Mouse (Mus musculus): ENCODE results near the gene Esrra.

Gene Esrra

GRCm38 (mm10) chr19:6919876-6920740 is 1.5 kb downstream of the Esrra start:
- peak; percentile 39 for DNase-seq

- DNase-seq = no peak
Observed at GRCm38 (mm10) chr19:6919431-6919830, 2.2 kb downstream of the Esrra start.

GRCm38 (mm10) chr19:6918321-6918720 is 3.3 kb downstream of the Esrra start:
- DNase-seq = no peak

- no peak for DNase-seq
Observed at GRCm38 (mm10) chr19:6916496-6916895, 5.1 kb downstream of the Esrra start.

- peak; percentile 1 for DNase-seq
Observed at GRCm38 (mm10) chr19:6915276-6915675, 6.3 kb downstream of the Esrra start.

DNA sequence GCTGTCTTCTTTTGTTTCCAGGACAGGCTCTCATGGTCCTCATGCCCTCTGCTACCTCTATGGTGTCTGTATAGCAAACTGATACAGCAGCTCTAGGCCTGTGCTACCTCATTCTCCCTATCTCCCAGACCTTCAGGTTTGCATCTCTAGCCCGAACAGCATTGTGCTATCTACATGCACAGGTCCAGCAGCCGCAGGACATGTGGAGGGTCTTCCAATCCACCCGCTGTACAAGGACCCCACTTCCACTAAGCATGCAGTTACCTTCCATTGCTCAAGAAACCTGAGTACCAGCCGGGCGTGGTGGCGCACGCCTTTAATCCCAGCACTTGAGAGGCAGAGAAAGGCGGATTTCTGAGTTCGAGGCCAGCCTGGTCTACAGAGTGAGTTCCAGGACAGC is 7.1 kb downstream of the Esrra start:
- DNase-seq = peak; percentile 1

DNA sequence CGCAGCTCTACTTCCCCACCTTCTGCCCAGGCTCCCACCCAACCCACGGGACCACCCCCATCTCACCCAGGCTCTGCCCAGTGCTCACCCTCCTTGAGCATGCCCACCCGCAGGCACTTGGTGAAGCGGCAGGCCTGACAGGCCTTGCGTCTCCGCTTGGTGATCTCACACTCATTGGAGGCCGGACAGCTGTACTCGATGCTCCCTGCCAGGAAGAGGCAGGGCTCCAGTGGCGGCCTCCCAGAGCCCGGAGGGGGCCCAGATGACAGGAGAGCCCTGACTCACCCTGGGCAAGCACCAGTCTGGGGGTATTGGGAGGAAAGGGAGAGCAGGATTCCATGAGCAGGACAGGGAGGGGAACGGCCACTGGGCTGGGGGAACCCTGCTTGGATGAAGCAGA is 7.6 kb downstream of the Esrra start:
- peak; percentile 7 for DNase-seq

- DNase-seq = no peak
Observed at GRCm38 (mm10) chr19:6913036-6913435, 8.6 kb downstream of the Esrra start.

DNA sequence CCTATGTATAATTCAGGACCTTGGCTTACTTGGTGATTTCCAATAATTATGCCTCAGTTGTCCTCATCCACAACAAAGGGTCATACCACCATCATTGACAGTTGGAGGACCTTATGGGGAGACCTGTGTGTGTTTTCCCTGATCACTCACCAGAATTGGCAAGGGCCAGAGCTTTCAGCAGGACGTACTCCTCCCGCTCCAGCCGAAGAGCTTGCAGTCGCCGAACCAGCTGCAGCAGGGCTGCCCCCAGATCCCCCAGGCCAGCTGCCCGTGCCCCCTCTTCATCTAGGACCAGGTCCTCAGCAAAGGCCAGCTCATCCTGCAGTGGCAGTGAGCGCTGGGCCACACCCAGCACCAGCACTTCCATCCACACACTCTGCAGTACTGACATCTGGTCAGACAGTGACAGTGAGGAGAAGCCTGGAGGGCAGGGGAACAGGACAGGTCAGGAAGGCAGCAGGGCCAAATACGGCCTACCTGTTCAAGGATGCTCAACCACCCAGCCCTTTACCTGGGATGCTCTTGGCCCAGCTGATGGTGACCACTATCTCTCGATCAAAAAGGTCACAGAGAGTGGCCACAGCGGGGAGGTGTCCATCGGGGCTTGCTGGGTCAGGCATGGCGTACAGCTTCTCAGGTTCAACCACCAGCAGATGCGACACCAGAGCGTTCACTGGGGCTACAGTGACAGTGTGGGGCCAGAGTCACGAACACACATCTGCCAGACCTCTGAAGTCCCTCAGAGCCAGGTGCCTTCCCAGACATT is 9.2 kb downstream of the Esrra start:
- peak; percentile 5 for DNase-seq

GRCm38 (mm10) chr19:6911101-6912074 is 10.2 kb downstream of the Esrra start:
- DNase-seq = peak; percentile 27

GRCm38 (mm10) chr19:6910306-6910705 is 11.3 kb downstream of the Esrra start:
- peak; percentile 72 for DNase-seq

DNA sequence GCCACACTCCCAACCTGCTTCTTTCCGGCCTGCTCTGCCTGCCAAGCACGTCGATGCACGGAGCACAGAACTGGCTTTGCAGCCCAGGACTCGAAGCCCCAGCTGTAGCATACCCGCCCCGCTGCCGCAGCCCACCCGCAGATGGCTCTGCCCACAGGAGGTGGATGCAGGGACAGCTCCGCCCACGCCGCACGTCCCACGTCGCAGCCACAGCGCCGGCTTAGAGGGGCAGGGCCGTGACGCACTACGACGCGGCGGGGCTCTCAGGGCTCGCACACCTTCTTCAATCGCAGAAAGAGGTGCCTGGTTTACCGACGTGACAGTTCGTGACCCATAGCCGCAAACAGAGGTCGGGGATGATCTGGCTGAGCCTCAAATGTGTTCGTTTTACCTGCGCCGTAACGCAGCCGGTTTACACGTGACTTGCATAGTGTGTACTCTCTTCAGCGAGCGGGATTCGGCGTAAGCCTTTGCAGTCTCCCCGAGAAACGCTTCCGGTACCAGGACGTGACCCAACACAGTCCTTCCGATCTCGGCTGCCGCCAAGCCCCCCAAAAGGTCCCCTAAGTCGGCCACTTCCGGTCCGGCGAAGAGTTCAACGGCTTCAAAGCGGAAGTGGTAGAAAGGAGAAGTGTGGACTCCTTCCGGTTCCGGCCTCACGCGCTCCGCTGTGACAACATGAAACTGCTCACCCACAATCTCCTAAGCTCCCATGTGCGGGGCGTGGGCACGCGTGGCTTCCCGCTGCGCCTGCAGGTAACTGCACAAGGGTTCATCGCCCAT is 11.9 kb downstream of the Esrra start, which contains the start of the genes Trmt112 and Prdx5:
Gene Trmt112 (plus strand): TSS at position 192 of the 783 bp plus-strand sequence.
Gene Prdx5 (minus strand): TSS at position 600 of the 783 bp plus-strand sequence.
- DNase-seq = peak; percentile 96

- no peak for DNase-seq
Observed at GRCm38 (mm10) chr19:6909021-6909420, 12.6 kb downstream of the Esrra start.

DNA sequence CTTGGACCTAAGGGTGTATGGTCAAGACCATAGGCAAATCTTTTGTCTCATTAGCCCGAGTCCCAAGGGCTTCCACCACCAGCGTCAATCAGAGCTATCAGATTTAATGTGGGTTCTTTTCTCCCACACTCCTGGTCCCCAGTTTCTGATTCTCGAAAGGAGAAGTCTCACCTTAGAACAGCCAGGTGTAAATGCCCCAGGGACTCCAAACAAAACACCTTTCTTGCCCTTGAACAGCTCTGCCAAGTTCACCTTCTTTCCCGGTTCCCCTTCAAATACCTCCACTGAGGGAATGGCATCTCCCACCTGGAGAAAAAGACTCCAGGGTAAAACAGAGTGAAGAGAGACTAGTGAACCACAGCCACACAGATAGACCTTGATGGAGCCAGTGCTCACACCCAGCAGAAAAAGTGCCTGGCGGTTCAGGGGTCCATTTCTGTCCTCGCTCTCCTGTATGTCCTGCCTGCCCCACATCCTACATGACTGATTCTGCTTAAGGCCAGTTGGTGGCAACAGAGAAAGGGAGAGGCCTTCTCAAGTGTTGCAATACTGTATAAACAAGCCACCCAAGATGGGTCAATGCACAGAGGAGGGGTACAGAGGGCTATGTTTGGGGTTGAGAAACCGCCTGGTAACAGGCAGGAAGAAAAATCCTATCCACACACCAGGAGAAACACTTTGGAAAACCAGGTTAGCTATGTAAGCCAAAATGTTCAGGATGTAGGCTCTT is 13.6 kb downstream of the Esrra start:
- DNase-seq = peak; percentile 8

DNA sequence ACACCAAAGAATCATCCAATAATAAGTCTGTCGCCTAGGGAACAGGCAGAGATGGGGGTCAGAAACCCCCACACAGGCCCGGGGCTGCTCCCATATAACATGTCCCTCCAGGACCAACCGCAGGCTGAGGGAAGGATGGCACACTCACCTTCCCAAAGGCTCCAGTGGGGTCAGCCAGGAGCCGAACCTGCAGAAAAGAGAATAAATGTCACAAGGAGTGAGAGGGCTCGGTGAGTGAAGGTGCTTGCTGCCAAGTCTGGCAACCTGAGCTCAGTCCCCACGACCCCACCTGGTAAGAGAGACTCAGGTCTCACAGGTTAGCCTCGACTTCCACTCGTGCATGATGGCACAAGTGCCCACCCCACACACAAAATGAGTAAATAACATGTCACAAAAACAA is 14.5 kb downstream of the Esrra start:
- DNase-seq = no peak

DNA sequence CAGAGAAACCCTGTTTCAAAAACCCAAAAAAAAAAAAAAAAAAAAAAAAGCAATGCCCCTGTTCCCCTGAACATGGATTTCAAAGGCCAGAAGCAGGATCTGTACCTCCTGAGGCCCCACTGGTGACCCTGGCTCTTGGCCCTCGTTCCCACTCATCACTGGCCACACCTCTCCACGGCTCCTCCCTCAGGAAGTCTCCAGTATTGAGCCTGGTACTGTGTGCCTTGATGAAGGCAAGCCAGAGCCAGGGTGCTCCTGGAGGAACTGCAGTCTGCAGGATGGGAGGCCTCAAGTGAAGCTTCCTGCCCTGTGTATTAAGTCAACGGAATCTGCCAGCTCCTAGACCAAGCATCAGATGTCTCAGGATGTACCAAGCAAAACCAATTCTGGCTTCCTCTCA is 15.4 kb downstream of the Esrra start:
- no peak for DNase-seq

DNA sequence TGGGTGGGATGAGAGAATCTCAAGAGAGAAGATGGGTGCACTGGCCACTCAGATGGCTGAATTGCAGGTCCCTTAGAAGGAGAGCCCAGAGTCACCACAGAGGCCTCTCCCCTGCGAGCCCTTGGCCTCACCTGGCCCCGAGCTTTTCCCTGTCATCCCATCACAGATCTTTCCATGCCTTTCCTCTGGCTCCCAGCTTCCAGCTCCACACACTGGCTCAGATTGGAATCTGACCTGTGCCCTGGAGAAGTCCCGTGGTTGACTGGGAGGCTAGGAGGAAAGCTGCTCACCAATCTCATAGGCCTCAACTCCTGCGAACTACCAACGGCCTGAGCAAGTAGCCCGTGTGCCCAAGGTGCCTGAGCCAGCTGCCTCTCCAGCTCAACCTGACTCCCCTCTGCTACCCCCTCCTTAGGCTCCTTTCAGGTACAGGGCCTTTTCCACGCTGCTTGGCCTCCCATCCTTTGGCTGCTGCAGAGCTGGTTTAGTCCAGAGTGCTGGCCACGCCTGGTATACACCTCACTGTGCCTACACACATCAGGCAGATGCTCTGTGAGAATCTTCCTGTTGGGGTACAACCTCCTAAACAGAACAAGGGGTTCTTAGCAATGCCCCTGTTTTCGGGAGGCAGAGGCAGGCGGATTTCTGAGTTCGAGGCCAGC is 16.0 kb downstream of the Esrra start:
- DNase-seq = no peak

GRCm38 (mm10) chr19:6904846-6905245 is 16.8 kb downstream of the Esrra start:
- DNase-seq = no peak

DNA sequence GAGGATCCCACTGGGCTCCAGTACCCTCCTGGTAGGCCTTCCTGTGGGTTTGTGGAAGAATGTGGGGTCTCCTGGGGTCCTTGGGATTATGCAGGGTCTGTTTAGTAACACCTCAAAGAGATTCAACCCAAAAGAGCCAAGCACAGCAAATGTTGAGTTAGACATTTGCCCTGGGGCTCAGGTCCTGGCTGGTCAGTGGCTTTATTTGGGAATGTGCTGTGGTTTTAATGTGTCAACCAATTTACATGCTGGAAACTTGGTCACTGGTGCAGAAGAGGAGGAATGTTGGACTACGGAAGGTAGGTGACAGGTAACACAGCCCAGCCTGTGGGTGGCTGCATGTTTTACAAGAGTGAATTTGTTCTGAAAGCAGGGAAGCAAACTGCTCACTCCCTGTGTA is 18.6 kb downstream of the Esrra start:
- DNase-seq = no peak

DNA sequence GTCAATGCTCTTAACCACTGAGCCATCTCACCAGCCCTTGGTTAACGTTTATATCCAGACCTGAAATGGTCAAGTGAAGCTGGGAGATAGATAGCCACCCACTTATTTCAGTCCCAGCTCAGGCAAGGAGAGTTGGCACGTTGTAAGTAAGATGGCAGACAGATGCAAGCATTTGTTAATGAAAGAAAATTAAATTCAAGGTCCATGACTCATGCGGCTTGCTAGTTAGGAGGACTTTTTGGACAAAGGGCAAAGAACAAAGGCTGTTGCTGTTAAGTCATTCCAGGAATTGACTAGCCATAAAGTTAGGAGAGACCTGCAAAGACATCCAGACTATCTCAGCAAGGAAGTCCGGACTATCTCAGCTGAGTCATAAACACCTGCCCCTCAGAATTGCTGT is 22.0 kb downstream of the Esrra start:
- DNase-seq = no peak

All from layer of hippocampus, adult 9-11 months (tissue).